Mouse (Mus musculus): Measurements from ENCODE around the gene Gng7. TPM values are rescaled to one million over a fixed set of nuclear protein-coding genes. Genes with fewer than 3 reads are reported as not detected.

The Gng7 gene
- total RNA-seq, 4 experiments from 2014 or later, result 9.4 to 16.6 (median 12.9) TPM

DNA sequence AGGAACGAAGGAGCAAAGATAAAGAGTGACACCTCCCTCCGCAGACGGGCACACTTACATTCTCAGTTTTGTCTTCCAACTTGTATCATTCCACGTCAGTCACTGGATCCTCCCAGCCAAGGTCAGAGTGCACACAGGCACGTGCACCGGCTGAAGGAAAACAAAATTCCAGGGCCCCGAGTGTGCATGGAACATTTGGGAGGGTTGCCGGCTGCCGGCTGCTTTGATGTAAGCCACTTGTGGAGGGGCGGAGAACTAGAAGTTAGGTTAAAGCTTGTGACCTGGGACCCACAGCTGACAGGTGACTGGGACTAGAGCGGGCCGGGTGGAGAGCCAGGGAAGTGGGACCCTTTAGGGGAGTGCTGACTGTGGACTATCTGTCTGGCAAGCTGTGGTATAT, 48.4 kb downstream of the Gng7 start:
- DNase-seq, result peak; percentile 80

DNA sequence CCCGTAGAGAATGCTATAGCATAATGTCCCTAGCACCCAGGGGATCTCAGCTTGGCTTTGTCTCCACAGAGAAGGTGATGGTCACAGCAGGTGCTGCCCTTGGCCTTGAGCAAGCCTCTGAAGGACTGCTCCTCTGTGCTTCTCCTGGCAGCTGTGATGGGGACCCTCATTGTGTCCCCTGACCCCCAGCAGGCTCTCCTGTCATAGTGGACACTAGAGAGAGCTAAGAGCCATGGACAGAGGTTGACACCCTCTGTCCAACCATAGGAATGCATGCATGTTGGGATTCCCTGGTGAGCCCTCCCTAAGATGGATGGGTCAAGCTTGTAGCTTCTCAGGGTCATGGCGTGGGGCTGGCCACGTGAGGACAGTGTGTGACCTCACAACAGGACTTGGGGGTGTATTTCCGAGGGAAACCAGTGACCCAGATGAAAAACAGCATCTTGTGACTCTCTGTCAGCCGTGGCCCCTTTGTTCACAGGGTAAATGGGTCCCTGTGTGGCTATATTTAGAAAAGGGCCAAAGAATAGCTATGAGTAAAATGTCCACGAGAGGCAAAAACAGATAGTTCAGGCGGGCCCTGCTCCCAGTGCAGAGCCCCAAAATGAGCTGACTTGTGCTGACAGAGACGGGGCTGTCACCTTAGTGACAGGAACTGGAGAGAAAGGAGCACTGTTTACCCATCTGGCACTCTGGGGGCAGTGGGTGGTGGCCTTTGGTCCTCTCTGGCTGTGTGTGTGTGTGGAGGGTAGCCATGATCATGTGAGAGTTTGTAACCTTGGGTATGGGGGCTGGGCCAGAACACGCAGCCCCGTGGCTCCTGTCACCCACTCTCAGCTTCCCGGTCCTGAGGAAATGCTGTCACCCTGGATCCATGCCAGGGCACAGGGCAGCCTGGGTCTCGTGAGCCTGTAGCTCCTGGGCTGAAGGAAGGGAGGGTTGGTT, 51.4 kb downstream of the Gng7 start:
- peak; percentile 73 for DNase-seq

DNA sequence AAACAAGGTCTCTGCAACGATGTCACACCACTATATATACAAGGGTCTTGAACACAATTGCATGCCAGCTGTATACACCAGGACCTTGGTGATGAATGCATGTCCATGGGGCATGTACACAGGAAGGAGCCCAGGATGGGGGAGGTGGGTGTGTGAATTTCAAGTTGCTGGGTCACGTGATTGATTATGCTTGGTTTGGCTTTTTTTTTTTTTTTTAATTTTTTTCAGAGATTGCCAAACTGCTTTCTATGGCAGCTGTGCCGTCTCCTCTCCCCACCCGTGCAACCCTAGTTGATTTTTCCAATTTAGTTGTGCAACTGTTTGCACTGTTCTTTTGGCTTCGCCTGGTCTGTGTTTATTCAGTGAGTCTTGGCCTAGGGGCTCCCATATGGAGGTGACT, 52.2 kb downstream of the Gng7 start:
- DNase-seq, result no peak

DNA sequence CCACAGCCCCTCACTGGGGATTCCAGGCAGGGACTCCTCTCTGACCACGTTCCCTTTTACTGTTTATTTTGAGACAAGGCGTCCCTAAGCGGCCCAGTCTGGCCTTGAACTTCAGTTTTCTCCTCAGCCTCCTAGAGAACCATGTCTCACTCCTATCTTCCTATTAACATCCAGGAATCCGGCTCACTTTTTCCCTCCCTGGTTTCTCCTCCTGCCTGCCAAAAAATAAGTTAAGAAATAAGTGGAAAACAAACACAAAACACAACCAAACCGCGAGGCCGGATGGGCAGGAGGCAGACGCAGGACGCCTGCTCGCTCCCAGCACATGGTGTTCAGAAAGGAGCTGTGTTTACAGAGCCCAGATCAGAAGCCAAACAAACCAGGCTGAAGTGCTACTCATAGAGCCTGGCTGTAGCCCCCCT, 52.7 kb downstream of the Gng7 start:
- DNase-seq, result no peak

- no peak for DNase-seq
Observed at GRCm38 (mm10) chr10:80960551-80961508, 53.9 kb downstream of the Gng7 start.

- DNase-seq, result no peak
Observed at GRCm38 (mm10) chr10:80958979-80959637, 55.6 kb downstream of the Gng7 start.

GRCm38 (mm10) chr10:80957791-80958190, 57.0 kb downstream of the Gng7 start:
- no peak for DNase-seq

DNA sequence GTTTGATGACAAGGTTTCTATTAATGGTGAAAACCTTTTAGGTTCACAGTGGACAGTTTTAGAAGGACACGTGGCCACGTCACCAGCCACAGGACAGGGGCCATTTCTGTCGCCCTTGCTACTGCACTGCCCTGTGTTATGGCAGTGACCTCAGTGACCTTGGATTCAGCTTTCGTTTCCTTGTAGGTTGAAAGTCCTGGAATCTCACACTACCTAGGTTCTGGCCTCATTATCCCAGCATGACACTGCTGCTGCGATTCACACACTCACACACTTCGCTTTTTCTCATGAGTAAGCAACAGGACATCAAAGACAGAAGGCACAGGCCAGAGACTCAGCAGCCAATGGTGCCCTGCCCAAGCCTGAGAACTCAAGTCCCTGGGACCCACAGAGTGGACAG, 57.8 kb downstream of the Gng7 start:
- no peak for DNase-seq

GRCm38 (mm10) chr10:80956385-80956784, 58.4 kb downstream of the Gng7 start:
- no peak for DNase-seq

GRCm38 (mm10) chr10:80955536-80955935, 59.2 kb downstream of the Gng7 start:
- DNase-seq, result no peak

GRCm38 (mm10) chr10:80954843-80955242, 59.9 kb downstream of the Gng7 start:
- no peak for DNase-seq

DNA sequence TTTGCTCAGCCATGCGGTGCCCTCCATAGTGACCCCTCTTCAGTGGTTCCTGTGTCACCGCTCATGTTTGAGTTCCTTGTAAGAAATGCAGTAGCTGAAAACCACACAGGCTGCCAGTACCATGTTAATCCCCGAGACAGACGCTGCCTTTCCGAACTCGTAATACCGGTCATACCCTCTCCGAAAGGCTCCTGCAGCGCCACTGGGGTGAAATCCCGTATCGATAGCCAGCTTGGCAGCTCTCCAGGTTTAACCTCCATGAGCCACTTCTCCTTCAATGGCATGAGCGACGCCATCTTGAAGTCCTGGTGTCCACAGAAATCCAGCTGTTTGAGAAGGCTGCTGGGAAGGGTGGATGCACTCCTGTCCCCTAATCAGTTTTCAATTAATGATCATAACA, 60.3 kb downstream of the Gng7 start:
- no peak for DNase-seq

GRCm38 (mm10) chr10:80952449-80952848, 62.3 kb downstream of the Gng7 start:
- DNase-seq, result no peak

- DNase-seq, result no peak
Observed at GRCm38 (mm10) chr10:80951761-80952390, 62.9 kb downstream of the Gng7 start.

DNA sequence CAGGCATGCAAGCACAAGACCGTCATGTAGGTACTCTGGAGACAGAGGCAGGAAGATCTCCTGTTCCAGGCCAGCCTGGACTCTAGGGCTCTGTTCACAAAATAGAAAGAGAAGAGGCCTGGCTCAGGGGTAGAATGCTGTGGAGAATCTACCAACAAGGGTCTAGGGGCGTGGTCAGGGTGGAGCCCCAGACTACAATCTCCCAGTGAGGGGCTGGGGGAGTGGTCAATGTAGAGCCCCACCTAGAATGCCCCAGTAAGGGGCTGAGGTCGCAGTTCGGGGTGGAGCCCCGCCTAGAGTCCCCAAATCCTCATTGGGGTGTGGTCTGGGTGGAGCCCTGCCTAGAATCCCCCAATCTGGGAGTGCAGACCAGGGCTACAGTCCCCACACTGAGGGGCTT, 64.4 kb downstream of the Gng7 start:
- no peak for DNase-seq

- DNase-seq, result no peak
Observed at GRCm38 (mm10) chr10:80949081-80949480, 65.7 kb downstream of the Gng7 start.

GRCm38 (mm10) chr10:80948570-80948969, 66.2 kb downstream of the Gng7 start:
- no peak for DNase-seq

GRCm38 (mm10) chr10:80947802-80948201, 66.9 kb downstream of the Gng7 start:
- DNase-seq, result no peak

GRCm38 (mm10) chr10:80946684-80947437, 67.9 kb downstream of the Gng7 start:
- no peak for DNase-seq

DNA sequence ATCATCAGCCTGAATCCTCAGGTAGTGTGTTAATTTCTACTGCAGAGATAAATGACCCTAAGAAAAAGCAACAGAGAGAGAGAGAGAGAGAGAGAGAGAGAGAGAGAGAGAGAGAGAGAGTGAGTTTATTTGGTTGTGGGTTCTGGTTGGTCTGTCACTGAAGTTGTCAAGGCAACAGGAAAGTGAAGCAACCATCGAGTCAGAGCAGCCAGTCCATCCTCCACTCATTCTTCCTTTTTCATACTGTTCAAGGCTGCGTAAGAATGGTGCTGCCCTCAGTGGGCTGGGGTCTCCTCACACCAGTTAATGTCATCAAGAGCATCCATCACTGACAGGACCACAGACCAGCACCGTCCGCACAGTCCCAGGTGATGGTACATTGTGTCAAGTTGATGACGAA, 70.5 kb downstream of the Gng7 start:
- DNase-seq, result no peak

DNA sequence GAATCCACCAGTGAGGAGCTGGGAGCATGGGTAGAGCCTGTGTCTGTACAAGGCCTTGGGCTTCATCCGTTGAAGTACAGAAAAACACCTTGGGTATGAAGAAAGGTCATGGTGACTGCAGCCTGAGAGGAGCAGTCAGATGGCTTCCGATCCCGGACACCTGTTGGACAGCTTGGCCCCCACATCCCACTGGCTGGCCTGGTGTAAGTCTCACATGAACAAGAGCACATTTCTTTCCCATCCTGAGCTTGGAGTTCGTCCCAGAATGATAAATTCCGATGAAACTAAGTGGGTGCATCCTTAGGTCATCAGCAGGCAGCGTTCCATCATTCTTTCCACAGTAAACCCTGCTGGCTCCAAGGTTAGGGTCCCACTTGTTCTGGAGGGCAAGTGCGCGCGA, 71.0 kb downstream of the Gng7 start:
- DNase-seq, result no peak

All from adrenal gland, adult 8-10 months (tissue).